Mouse (Mus musculus) 3134 (cell line): ENCODE measurements around the gene Cdk17.

Experiments
- DNase-seq: peaks from one replicate; pipeline ENCODE4 v3.0.0-alpha.2; 2011; ENCODE audit warnings: low spot score; ENCODE audit not compliant: insufficient read length; ENCODE audit errors: extremely low read depth

The Cdk17 gene

GRCm38 (mm10) chr10:93253156-93253555 lies 92.5 kb downstream of the Cdk17 start:
- no peak for DNase-seq

GRCm38 (mm10) chr10:93255294-93255693 lies 94.6 kb downstream of the Cdk17 start:
- no peak for DNase-seq

GRCm38 (mm10) chr10:93259826-93260225 lies 99.2 kb downstream of the Cdk17 start:
- DNase-seq: no peak

GRCm38 (mm10) chr10:93261132-93261980 lies 100.7 kb downstream of the Cdk17 start:
- DNase-seq: no peak

- no peak for DNase-seq
Measured at GRCm38 (mm10) chr10:93261981-93262499, 101.4 kb downstream of the Cdk17 start.

- DNase-seq: no peak
Measured at GRCm38 (mm10) chr10:93263431-93263830, 102.8 kb downstream of the Cdk17 start.

GRCm38 (mm10) chr10:93264001-93264400 lies 103.3 kb downstream of the Cdk17 start:
- no peak for DNase-seq

- no peak for DNase-seq
Measured at GRCm38 (mm10) chr10:93265833-93266232, 105.2 kb downstream of the Cdk17 start.

- no peak for DNase-seq
Measured at GRCm38 (mm10) chr10:93266521-93266920, 105.8 kb downstream of the Cdk17 start.

- DNase-seq: no peak
Measured at GRCm38 (mm10) chr10:93267509-93267908, 106.8 kb downstream of the Cdk17 start.

GRCm38 (mm10) chr10:93268339-93268738 lies 107.7 kb downstream of the Cdk17 start:
- DNase-seq: no peak

GRCm38 (mm10) chr10:93269744-93270143 lies 109.1 kb downstream of the Cdk17 start:
- DNase-seq: no peak

- peak; percentile 66 for DNase-seq
Measured at GRCm38 (mm10) chr10:93270889-93271460, 110.3 kb downstream of the Cdk17 start.

- peak; percentile 64 for DNase-seq
Measured at GRCm38 (mm10) chr10:93271831-93272230, 111.2 kb downstream of the Cdk17 start.

- DNase-seq: peak; percentile 81
Measured at GRCm38 (mm10) chr10:93272986-93273982, 112.6 kb downstream of the Cdk17 start.

GRCm38 (mm10) chr10:93274277-93274696 lies 113.6 kb downstream of the Cdk17 start:
- no peak for DNase-seq

GRCm38 (mm10) chr10:93275212-93276136 lies 114.8 kb downstream of the Cdk17 start:
- DNase-seq: peak; percentile 50

- peak; percentile 70 for DNase-seq
Measured at GRCm38 (mm10) chr10:93276349-93276763, 115.7 kb downstream of the Cdk17 start.

- no peak for DNase-seq
Measured at GRCm38 (mm10) chr10:93276857-93277256, 116.2 kb downstream of the Cdk17 start.

- no peak for DNase-seq
Measured at GRCm38 (mm10) chr10:93278361-93278760, 117.7 kb downstream of the Cdk17 start.
